Mouse (Mus musculus) Patski (cell line): ENCODE measurements at regions not wholly inside any gene's neighbourhood (a gene's known extent, or its start where the extent isn't known, plus 50 kb on each side); places are given as distances from the start of the nearest gene placed in this dataset.

ENCODE experiments used
- ATAC-seq: fragments of 100-300 bp; one replicate; pipeline ENCODE4 v1.8.0; 2021
- CTCF ChIA-PET: fragments of 350-600 bp; sonication (Branson Sonifier 250); formaldehyde crosslinking; loops from one replicate; lab custom pipeline; 2022; ENCODE audit warnings: inconsistent platforms; lab: Charles Lee
- POLR2A ChIA-PET: fragments of 350-600 bp; sonication (Branson Sonifier 250); formaldehyde crosslinking; loops from one replicate; lab custom pipeline; 2022; ENCODE audit warnings: antibody characterized with exemption, inconsistent platforms; lab: Charles Lee
- DNase-seq: peaks from one replicate; pipeline ENCODE4 v3.0.0-alpha.2; 2011; ENCODE audit warnings: low read depth, low spot score
- H3K27me3 ChIP-seq: fragments of 371-371 bp; one replicate; pipeline ENCODE4 v1.5.1; 2021
- CTCF ChIP-seq: fragments of 100-300 bp; IDR thresholded peaks from one replicate; pipeline ENCODE4 v1.5.1; 2021
- in situ Hi-C: fragments of 300-500 bp; cut with MboI; formaldehyde crosslinking; loops from 3 replicates; pipeline ENCODE4 v1.11.1; 2018; ENCODE audit warnings: low pct_unique_long_range_greater_than_20kb, mixed read lengths

DNA sequence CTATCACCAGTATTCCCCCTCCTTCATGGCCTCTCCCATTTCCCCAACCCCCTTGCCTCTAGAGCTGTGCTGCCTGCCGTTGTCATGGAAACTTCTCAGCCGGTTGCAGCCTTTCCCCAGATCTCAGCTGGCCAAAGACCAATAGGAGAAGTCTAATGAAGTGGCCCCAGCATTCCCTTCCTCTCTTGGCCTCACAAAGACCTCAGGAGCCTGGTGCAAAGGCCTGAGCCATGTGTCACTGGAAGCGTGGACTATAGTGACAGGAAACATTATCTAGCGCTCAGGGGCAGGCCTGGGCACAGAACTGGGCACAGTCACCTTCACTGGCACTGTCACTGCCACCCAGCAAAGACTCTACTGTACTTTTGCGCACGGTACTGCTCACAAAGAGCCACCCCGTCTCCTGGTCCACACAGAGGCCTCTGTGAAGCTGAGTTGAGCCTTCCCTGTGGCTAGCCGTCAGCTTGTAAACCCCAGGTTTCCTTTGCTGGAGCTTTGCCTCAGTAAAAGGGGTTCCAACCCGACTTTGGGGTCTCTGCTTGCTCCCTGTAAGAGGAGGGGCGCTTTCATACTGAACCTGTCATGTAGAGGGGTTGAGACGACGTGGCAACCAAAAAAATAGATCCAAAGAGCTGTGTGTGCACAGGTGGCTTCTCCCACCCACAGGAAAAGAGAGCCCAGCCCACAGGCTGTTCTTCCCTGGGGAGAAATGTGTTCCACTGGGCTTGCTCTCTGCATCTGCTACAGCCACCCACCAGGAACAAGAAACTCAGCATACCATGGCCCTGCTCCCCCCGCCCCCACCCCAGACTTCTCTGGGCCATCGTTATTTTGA lies 282.5 kb upstream of the Gjb5 start:
- in situ Hi-C loops: no loop called here
- ChIA-PET CTCF (no interaction called here), POLR2A (no interaction called here)
- H3K27me3 ChIP-seq: no peaks in the 10 kb centered on the region
- ATAC-seq: no peak
- no peak for DNase-seq
- TF ChIP-seq CTCF: no peak

GRCm38 (mm10) chr4:127639765-127640164 lies 281.8 kb upstream of the Gjb5 start:
- ATAC-seq (no peak), DNase-seq (no peak)
- in situ Hi-C loops: no loop called here
- no peak for TF ChIP-seq CTCF
- CTCF ChIA-PET: no interaction called here
- POLR2A ChIA-PET: no interaction called here
- H3K27me3 ChIP-seq: no peaks in the 10 kb centered on the region

GRCm38 (mm10) chr4:127636934-127637333 lies 279.0 kb upstream of the Gjb5 start:
- ATAC-seq: no peak
- ChIA-PET CTCF (no interaction called here), POLR2A (no interaction called here)
- DNase-seq: no peak
- H3K27me3 ChIP-seq: no peaks in the 10 kb centered on the region
- in situ Hi-C loops: no loop called here
- TF ChIP-seq CTCF: no peak

DNA sequence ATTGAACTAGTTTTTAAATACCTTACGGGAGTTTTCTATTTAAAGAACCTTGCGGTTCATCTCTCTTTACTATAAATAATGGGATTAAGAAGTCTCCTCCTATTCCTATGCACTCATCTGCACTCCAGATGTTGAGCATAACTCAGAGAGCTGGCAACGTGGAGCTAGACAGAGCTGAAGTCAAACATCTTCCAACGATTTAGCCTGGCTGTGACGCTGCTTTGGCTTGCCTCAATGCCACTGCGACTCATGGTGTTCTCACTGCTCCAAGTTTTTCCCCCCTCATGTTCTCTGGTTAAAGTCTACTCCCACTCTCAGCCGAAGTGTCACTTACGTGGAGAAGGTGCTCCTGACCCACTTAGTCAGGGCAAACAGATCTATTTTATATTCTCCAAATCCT lies 277.3 kb upstream of the Gjb5 start:
- ChIA-PET CTCF (no interaction called here), POLR2A (no interaction called here)
- in situ Hi-C loops: no loop called here

DNA sequence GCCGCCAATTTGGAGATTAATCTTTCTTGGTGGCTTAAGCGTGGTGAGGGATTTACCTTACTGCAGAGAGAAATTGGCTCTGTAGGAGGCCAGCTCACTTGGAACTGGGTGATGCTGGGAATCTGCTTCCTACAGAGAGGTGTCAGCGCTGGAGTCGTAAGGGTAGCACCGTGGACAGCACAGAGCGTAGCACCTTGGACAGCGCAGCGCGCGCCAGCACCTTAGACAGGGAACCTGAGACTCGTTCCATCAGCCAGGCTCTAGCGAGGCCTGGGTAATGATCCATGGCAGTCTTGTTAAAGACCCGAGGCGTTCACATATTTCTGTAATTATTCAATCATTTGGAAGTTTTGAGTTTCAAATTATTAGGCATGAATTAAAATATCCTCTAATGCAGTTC lies 261.9 kb upstream of the Gjb5 start:
- no peak for ATAC-seq
- in situ Hi-C loops: no loop called here
- ChIA-PET POLR2A (no interaction called here), CTCF (no interaction called here)
- no peak for TF ChIP-seq CTCF
- H3K27me3 ChIP-seq: no peaks in the 10 kb centered on the region
- no peak for DNase-seq

More for the DNA sequence above, 277.3 kb upstream of the Gjb5 start:
- DNase-seq (no peak), ATAC-seq (no peak)
- no peak for TF ChIP-seq CTCF
- no peaks in the 10 kb centered on the region for H3K27me3 ChIP-seq

- DNase-seq (no peak), ATAC-seq (no peak)
- ChIA-PET POLR2A (no interaction called here), CTCF (no interaction called here)
- no peaks in the 10 kb centered on the region for H3K27me3 ChIP-seq
- in situ Hi-C loops: no loop called here
- peak; percentile 22 for TF ChIP-seq CTCF
These were observed 254.8 kb upstream of the Gjb5 start for GRCm38 (mm10) chr4:127612761-127613160.

DNA sequence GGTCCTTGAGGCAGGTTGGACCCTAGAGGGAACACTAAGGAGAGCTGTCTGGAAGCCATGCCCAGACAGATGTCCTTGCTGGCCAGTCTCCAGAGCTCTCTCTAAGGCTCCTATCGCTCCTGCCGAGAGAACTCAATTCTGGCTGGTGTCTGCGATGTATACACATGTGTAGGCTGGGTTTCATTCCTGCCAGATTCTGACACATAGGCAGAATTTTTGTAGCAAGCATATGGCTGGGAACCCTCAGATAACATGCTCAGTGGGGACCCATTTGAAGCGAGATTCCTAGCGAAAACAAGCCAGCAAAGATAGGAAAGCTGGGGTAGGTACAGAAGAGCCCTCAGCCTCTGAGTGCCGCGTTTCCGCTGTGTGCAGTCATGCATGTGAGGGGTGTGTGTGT lies 242.9 kb upstream of the Gjb5 start:
- no peak for TF ChIP-seq CTCF
- CTCF ChIA-PET: no interaction called here
- ATAC-seq (no peak), DNase-seq (no peak)
- H3K27me3 ChIP-seq: no peaks in the 10 kb centered on the region
- in situ Hi-C loops: no loop called here
- POLR2A ChIA-PET: no interaction called here

DNA sequence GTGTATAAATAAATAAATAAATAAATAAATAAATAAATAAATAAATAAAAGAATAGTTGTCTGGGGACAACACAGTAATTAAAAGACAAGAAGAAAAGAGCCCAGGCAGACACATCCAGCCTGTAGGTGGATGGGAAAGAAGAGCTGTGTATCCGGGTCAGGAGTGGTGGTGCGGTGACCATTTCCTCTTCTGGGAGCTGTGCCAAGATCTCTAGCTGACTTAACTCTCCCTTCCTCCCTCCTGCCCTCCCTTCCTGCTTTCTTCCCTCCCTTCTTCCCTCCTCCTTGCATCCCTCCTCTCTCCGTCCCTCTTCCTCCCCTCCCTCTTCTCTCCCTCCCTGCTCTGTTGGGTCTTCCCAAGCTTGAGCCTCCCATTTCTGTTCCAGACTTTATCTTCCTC lies 240.6 kb upstream of the Gjb5 start:
- in situ Hi-C loops: no loop called here
- no peaks in the 10 kb centered on the region for H3K27me3 ChIP-seq
- CTCF ChIA-PET: no interaction called here
- DNase-seq: no peak
- POLR2A ChIA-PET: no interaction called here
- no peak for ATAC-seq
- no peak for TF ChIP-seq CTCF

GRCm38 (mm10) chr4:127594081-127594480 lies 236.1 kb upstream of the Gjb5 start:
- ChIA-PET CTCF (no interaction called here), POLR2A (interaction anchor here (0.6 kb wide), 1 partner anchor 417 kb away, joined by 4 read pairs; no protein-coding TSS in a partner anchor)
- no peak for DNase-seq
- TF ChIP-seq CTCF: no peak
- ATAC-seq: no peak
- in situ Hi-C loops: no loop called here
- no peaks in the 10 kb centered on the region for H3K27me3 ChIP-seq

DNA sequence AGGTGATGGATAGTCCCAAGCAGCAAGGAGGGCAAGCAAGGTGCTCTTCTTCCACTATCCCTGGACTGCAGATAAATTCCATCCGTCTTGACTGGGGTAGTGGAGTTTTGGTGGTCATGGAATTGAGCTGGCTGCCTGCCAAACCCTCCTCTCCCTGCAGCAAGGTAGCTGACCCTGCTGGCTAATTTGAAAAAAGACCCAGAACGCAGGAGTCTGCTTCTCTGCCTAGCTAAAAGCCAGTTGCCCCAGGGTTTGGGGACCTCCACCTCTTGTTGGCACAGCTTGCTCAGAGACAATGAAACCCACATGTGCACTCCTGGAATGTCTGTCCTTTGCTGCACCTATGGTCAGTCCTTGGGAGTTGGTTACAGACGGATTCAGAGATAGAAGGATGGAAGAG lies 233.6 kb upstream of the Gjb5 start:
- no peak for ATAC-seq
- in situ Hi-C loops: no loop called here

DNA sequence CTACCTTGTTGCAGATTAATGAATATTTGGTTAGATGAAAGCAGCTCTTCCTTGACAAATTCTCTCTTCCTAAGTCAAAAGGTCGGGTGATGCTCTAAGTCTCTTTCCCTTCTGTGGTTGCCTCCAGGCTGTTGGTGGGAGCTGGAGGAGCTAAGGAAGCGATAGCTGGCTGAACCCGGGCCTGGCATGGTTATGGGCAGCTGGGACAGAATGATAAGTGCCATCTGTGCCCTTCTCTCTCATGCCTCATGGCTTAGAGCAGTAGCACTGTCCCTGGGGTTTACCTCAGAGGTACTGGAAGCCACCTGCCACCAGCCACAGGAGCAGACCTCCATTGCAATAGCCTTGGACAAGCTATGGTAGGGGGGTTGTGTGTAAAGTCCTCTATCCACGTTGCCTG lies 228.8 kb upstream of the Gjb5 start:
- POLR2A ChIA-PET: no interaction called here
- no peak for TF ChIP-seq CTCF
- DNase-seq: no peak
- no peak for ATAC-seq
- H3K27me3 ChIP-seq: no peaks in the 10 kb centered on the region
- CTCF ChIA-PET: no interaction called here
- in situ Hi-C loops: no loop called here

More for the DNA sequence above, 233.6 kb upstream of the Gjb5 start:
- no peaks in the 10 kb centered on the region for H3K27me3 ChIP-seq
- no peak for DNase-seq
- POLR2A ChIA-PET: no interaction called here
- no peak for TF ChIP-seq CTCF
- CTCF ChIA-PET: no interaction called here

GRCm38 (mm10) chr4:127576521-127576920 lies 218.5 kb upstream of the Gjb5 start:
- ChIA-PET CTCF (no interaction called here), POLR2A (no interaction called here)
- no peak for TF ChIP-seq CTCF
- in situ Hi-C loops: no loop called here
- no peak for DNase-seq
- no peaks in the 10 kb centered on the region for H3K27me3 ChIP-seq
- no peak for ATAC-seq
